Comparison of ENCODE assay signal across 7 mouse cellular contexts in genomic region chr2:32153791-32154119, GRCm38 (mm10). TPM values are rescaled to one million over a fixed set of nuclear protein-coding genes. Genes with fewer than 3 reads are reported as not detected.
DNase-seq lines count a peak whose midpoint lies in the region; ATAC-seq and TF ChIP-seq lines count a peak whose summit lies in the region.

No protein-coding gene starts in this region.

- H3K4me2 ChIP-seq in lung, embryonic 15.5 days = peak overlapping the region; percentile 89
- peak overlapping the region; percentile 64 for H3K4me2 ChIP-seq in forebrain, embryonic 15.5 days (replicated peaks)
- peak overlapping the region; percentile 96 for H3K4me2 ChIP-seq in limb, embryonic 14.5 days (replicated peaks; ENCODE audit: low read depth, low read length, severe bottlenecking)
- H3K4me2 ChIP-seq in stomach, embryonic 15.5 days = peak overlapping the region; percentile 88

- no peaks in the 10 kb centered on the region for H3K27me3 ChIP-seq in lung, embryonic 15.5 days
- H3K27me3 ChIP-seq in forebrain, embryonic 15.5 days = no peaks in the 10 kb centered on the region
- no peaks in the 10 kb centered on the region for H3K27me3 ChIP-seq in limb, embryonic 14.5 days (ENCODE audit: control insufficient read depth, insufficient read depth, low read length)
- no peaks in the 10 kb centered on the region for H3K27me3 ChIP-seq in stomach, embryonic 15.5 days (replicated peaks)

- peak overlapping the region; percentile 81 for H3K4me3 ChIP-seq in lung, embryonic 15.5 days
- H3K4me3 ChIP-seq in forebrain, embryonic 15.5 days = peak overlapping the region; percentile 88
- H3K4me3 ChIP-seq in limb, embryonic 14.5 days (replicated peaks; ENCODE audit: low read length) = peak overlapping the region; percentile 79
- peak overlapping the region; percentile 81 for H3K4me3 ChIP-seq in stomach, embryonic 15.5 days (replicated peaks)

- ATAC-seq in lung, embryonic 15.5 days (ENCODE audit: borderline replicate concordance, extremely low read depth, low FRiP score, low TSS enrichment) = no peak
- ATAC-seq in forebrain, embryonic 15.5 days (replicated peaks) = no peak
- ATAC-seq in limb, embryonic 14.5 days (ENCODE audit: low FRiP score, low read depth) = no peak
- no peak for ATAC-seq in stomach, embryonic 15.5 days (ENCODE audit: insufficient read depth, low FRiP score, low read depth)

- peak overlapping the region; percentile 88; the same call in 1 of the 2 replicates for H3K9ac ChIP-seq in lung, embryonic 15.5 days
- peak overlapping the region; percentile 99 for H3K9ac ChIP-seq in forebrain, embryonic 15.5 days (replicated peaks)
- H3K9ac ChIP-seq in limb, embryonic 14.5 days (ENCODE audit: low read depth, low read length, severe bottlenecking) = peak overlapping the region; percentile 99
- no peak overlapping the region for H3K9ac ChIP-seq in stomach, embryonic 15.5 days

- peaks cover 73% of the 10 kb centered on the region for H3K4me1 ChIP-seq in lung, embryonic 15.5 days
- peaks cover 71% of the 10 kb centered on the region for H3K4me1 ChIP-seq in forebrain, embryonic 15.5 days
- H3K4me1 ChIP-seq in limb, embryonic 14.5 days (ENCODE audit: control insufficient read depth, insufficient read depth, low read length) = peaks cover 63% of the 10 kb centered on the region
- H3K4me1 ChIP-seq in stomach, embryonic 15.5 days = peaks cover 66% of the 10 kb centered on the region

- WGBS in lung, embryonic 15.5 days = 8% methylated on average over 4 of the region's 4 CpGs
- 9% methylated on average over 4 of the region's 4 CpGs for WGBS in forebrain, embryonic 15.5 days
- WGBS in limb, embryonic 14.5 days = 11% methylated on average over 4 of the region's 4 CpGs
- 12% methylated on average over 4 of the region's 4 CpGs for WGBS in stomach, embryonic 15.5 days

- no peak for DNase-seq in lung, postnatal 36 days
- DNase-seq in limb, embryonic 14.5 days (ENCODE audit: low spot score) = no peak
- no peak for DNase-seq in adrenal gland, postnatal 14 days
- no peak for DNase-seq in ovary, postnatal 36 days (ENCODE audit: low spot score)

- H3K27ac ChIP-seq in lung, embryonic 15.5 days = peak overlapping the region; percentile 98
- H3K27ac ChIP-seq in forebrain, embryonic 15.5 days (replicated peaks) = peak overlapping the region; percentile 99
- peak overlapping the region; percentile 99; the same call in 1 of the 2 replicates for H3K27ac ChIP-seq in limb, embryonic 14.5 days (replicated peaks; ENCODE audit: low read depth, low read length)
- H3K27ac ChIP-seq in stomach, embryonic 15.5 days = peak overlapping the region; percentile 98

- H3K9me3 ChIP-seq in lung, embryonic 15.5 days = no peaks in the 10 kb centered on the region
- no peaks in the 10 kb centered on the region for H3K9me3 ChIP-seq in forebrain, embryonic 15.5 days
- no peaks in the 10 kb centered on the region for H3K9me3 ChIP-seq in limb, embryonic 14.5 days (ENCODE audit: control insufficient read depth, low read length)
- H3K9me3 ChIP-seq in stomach, embryonic 15.5 days = no peaks in the 10 kb centered on the region

- no peak for TF ChIP-seq POLR2A in limb, embryonic 14.5 days (IDR thresholded peaks at IDR 0.05; ENCODE audit: borderline replicate concordance, extremely low read depth, insufficient read depth, insufficient read length)

- H3K36me3 ChIP-seq in lung, embryonic 15.5 days = no peaks in the 10 kb centered on the region
- H3K36me3 ChIP-seq in forebrain, embryonic 15.5 days = no peaks in the 10 kb centered on the region
- H3K36me3 ChIP-seq in limb, embryonic 14.5 days (ENCODE audit: control insufficient read depth, insufficient read depth, low read length) = no peaks in the 10 kb centered on the region
- H3K36me3 ChIP-seq in stomach, embryonic 15.5 days = no peaks in the 10 kb centered on the region

RNA-seq across cellular contexts. Expression of gene Prrc2b, which starts 2.9 kb away (rescaled TPM):
- 49.5 and 51.7 TPM in 2 replicates for polyA plus RNA-seq in lung, embryonic 15.5 days (2015; fragmentation: Nextera tagmentation; extraction: Ambion mirVana)
- 76.2 and 88.8 TPM in 2 replicates for polyA plus RNA-seq in forebrain, embryonic 15.5 days (2015; fragmentation: Nextera tagmentation; extraction: Ambion mirVana)
- 74.6 and 92.4 TPM in 2 replicates for polyA plus RNA-seq in limb, embryonic 14.5 days (2012; rRNA removed)
- 78.2 and 78.3 TPM in 2 replicates for polyA plus RNA-seq in limb, embryonic 14.5 days (2014; fragmentation: Nextera tagmentation; extraction: Ambion mirVana)
- 43.7 and 48.2 TPM in 2 replicates for polyA plus RNA-seq in stomach, embryonic 15.5 days (2015; fragmentation: Nextera tagmentation; extraction: Ambion mirVana)
- total RNA-seq in adrenal gland, postnatal 14 days (2021) = 86.4 and 91.3 TPM in 2 replicates

RNA-seq across cellular contexts. Expression of gene Plpp7, which starts 58.4 kb away (rescaled TPM):
- polyA plus RNA-seq in lung, embryonic 15.5 days (2015; fragmentation: Nextera tagmentation; extraction: Ambion mirVana) = 3.9 and 4.2 TPM in 2 replicates
- polyA plus RNA-seq in forebrain, embryonic 15.5 days (2015; fragmentation: Nextera tagmentation; extraction: Ambion mirVana) = 16.4 and 17.0 TPM in 2 replicates
- 11.7 and 15.1 TPM in 2 replicates for polyA plus RNA-seq in limb, embryonic 14.5 days (2012; rRNA removed)
- polyA plus RNA-seq in limb, embryonic 14.5 days (2014; fragmentation: Nextera tagmentation; extraction: Ambion mirVana) = 8.9 and 10.0 TPM in 2 replicates
- polyA plus RNA-seq in stomach, embryonic 15.5 days (2015; fragmentation: Nextera tagmentation; extraction: Ambion mirVana) = 4.4 and 4.8 TPM in 2 replicates
- 3.0 and 3.6 TPM in 2 replicates for total RNA-seq in adrenal gland, postnatal 14 days (2021)
